Mouse (Mus musculus): ENCODE measurements at regions not wholly inside any gene's neighbourhood (a gene's known extent, or its start where the extent isn't known, plus 50 kb on each side); places are given as distances from the start of the nearest gene placed in this dataset.
A peak's percentile ranks its signal among the peaks of the same experiment; 100 is the strongest.

- WGBS: 69% methylated on average over 12 of the region's 12 CpGs
- DNase-seq: no peak
- no peaks in the 10 kb centered on the region for H3K4me1 ChIP-seq (ENCODE audit: control insufficient read depth, insufficient read depth, low read length)
- TF ChIP-seq CTCF (IDR thresholded peaks at IDR 0.05; ENCODE audit: insufficient read depth, low read length) (no peak), POLR2A (IDR thresholded peaks at IDR 0.05; ENCODE audit: borderline replicate concordance, extremely low read depth, low read depth, low read length) (no peak)
- H3K4me3 ChIP-seq (replicated peaks; ENCODE audit: extremely low read depth, low read depth, low read length): no peak overlapping the region
Observed at GRCm38 (mm10) chr16:77467216-77467615, 134.7 kb downstream of the Gm11146 start.

GRCm38 (mm10) chr16:77464623-77465022 lies 137.3 kb downstream of the Gm11146 start:
- WGBS: 87% methylated on average over 6 of the region's 6 CpGs
- no peak for TF ChIP-seq CTCF (IDR thresholded peaks at IDR 0.05; ENCODE audit: insufficient read depth, low read length)
- no peak for TF ChIP-seq POLR2A (IDR thresholded peaks at IDR 0.05; ENCODE audit: borderline replicate concordance, extremely low read depth, low read depth, low read length)
- no peak for DNase-seq
- Histone ChIP-seq H3K4me3 (replicated peaks; ENCODE audit: extremely low read depth, low read depth, low read length) (no peak overlapping the region), H3K4me1 (ENCODE audit: control insufficient read depth, insufficient read depth, low read length) (no peaks in the 10 kb centered on the region; the same call in 1 of the 2 replicates)

- 83% methylated on average over 3 of the region's 3 CpGs for WGBS
- no peak overlapping the region for H3K4me3 ChIP-seq (replicated peaks; ENCODE audit: extremely low read depth, low read depth, low read length)
- TF ChIP-seq CTCF (IDR thresholded peaks at IDR 0.05; ENCODE audit: insufficient read depth, low read length): no peak
- TF ChIP-seq POLR2A (IDR thresholded peaks at IDR 0.05; ENCODE audit: borderline replicate concordance, extremely low read depth, low read depth, low read length): no peak
- DNase-seq: no peak
- H3K4me1 ChIP-seq (ENCODE audit: control insufficient read depth, insufficient read depth, low read length): no peaks in the 10 kb centered on the region; the same call in 1 of the 2 replicates
Observed at GRCm38 (mm10) chr16:77461922-77462321, 140.0 kb downstream of the Gm11146 start.

- TF ChIP-seq POLR2A (IDR thresholded peaks at IDR 0.05; ENCODE audit: borderline replicate concordance, extremely low read depth, low read depth, low read length) (no peak), CTCF (IDR thresholded peaks at IDR 0.05; ENCODE audit: insufficient read depth, low read length) (no peak)
- no peak overlapping the region for H3K4me3 ChIP-seq (replicated peaks; ENCODE audit: extremely low read depth, low read depth, low read length)
- no peaks in the 10 kb centered on the region; the same call in 1 of the 2 replicates for H3K4me1 ChIP-seq (ENCODE audit: control insufficient read depth, insufficient read depth, low read length)
- no peak for DNase-seq
- WGBS: 81% methylated on average over 1 of the region's 1 CpGs
Observed at GRCm38 (mm10) chr16:77461459-77461858, 140.4 kb downstream of the Gm11146 start.

- no peak for DNase-seq
- Histone ChIP-seq H3K4me3 (replicated peaks; ENCODE audit: extremely low read depth, low read depth, low read length) (no peak overlapping the region), H3K4me1 (ENCODE audit: control insufficient read depth, insufficient read depth, low read length) (no peaks in the 10 kb centered on the region; the same call in 1 of the 2 replicates)
- WGBS: 24% methylated on average over 2 of the region's 2 CpGs
- no peak for TF ChIP-seq CTCF (IDR thresholded peaks at IDR 0.05; ENCODE audit: insufficient read depth, low read length)
- TF ChIP-seq POLR2A (IDR thresholded peaks at IDR 0.05; ENCODE audit: borderline replicate concordance, extremely low read depth, low read depth, low read length): no peak
Observed at GRCm38 (mm10) chr16:77459651-77460050, 142.2 kb downstream of the Gm11146 start.

GRCm38 (mm10) chr16:77444647-77445046 lies 157.2 kb downstream of the Gm11146 start:
- 89% methylated on average over 6 of the region's 6 CpGs for WGBS
- Histone ChIP-seq H3K4me3 (replicated peaks; ENCODE audit: extremely low read depth, low read depth, low read length) (no peak overlapping the region), H3K4me1 (ENCODE audit: control insufficient read depth, insufficient read depth, low read length) (no peaks in the 10 kb centered on the region; the same call in 1 of the 2 replicates)
- DNase-seq: no peak
- no peak for TF ChIP-seq CTCF (IDR thresholded peaks at IDR 0.05; ENCODE audit: insufficient read depth, low read length)
- TF ChIP-seq POLR2A (IDR thresholded peaks at IDR 0.05; ENCODE audit: borderline replicate concordance, extremely low read depth, low read depth, low read length): no peak

GRCm38 (mm10) chr16:77444006-77444405 lies 157.9 kb downstream of the Gm11146 start:
- WGBS: 23% methylated on average over 4 of the region's 4 CpGs
- no peak for DNase-seq

GRCm38 (mm10) chr16:77443318-77443717 lies 158.6 kb downstream of the Gm11146 start:
- Histone ChIP-seq H3K4me3 (replicated peaks; ENCODE audit: extremely low read depth, low read depth, low read length) (no peak overlapping the region), H3K4me1 (ENCODE audit: control insufficient read depth, insufficient read depth, low read length) (no peaks in the 10 kb centered on the region; the same call in 1 of the 2 replicates)
- DNase-seq: no peak
- WGBS: 91% methylated on average over 5 of the region's 5 CpGs
- TF ChIP-seq CTCF (IDR thresholded peaks at IDR 0.05; ENCODE audit: insufficient read depth, low read length) (no peak), POLR2A (IDR thresholded peaks at IDR 0.05; ENCODE audit: borderline replicate concordance, extremely low read depth, low read depth, low read length) (no peak)

More at GRCm38 (mm10) chr16:77444006-77444405, 157.9 kb downstream of the Gm11146 start:
- Histone ChIP-seq H3K4me3 (replicated peaks; ENCODE audit: extremely low read depth, low read depth, low read length) (no peak overlapping the region), H3K4me1 (ENCODE audit: control insufficient read depth, insufficient read depth, low read length) (no peaks in the 10 kb centered on the region; the same call in 1 of the 2 replicates)
- TF ChIP-seq POLR2A (IDR thresholded peaks at IDR 0.05; ENCODE audit: borderline replicate concordance, extremely low read depth, low read depth, low read length): no peak
- peak; percentile 4; the same call in 1 of the 2 replicates for TF ChIP-seq CTCF (IDR thresholded peaks at IDR 0.05; ENCODE audit: insufficient read depth, low read length)

- WGBS: 89% methylated on average over 6 of the region's 6 CpGs
- no peak overlapping the region for H3K4me3 ChIP-seq (replicated peaks; ENCODE audit: extremely low read depth, low read depth, low read length)
- no peak for DNase-seq
- TF ChIP-seq POLR2A (IDR thresholded peaks at IDR 0.05; ENCODE audit: borderline replicate concordance, extremely low read depth, low read depth, low read length) (no peak), CTCF (IDR thresholded peaks at IDR 0.05; ENCODE audit: insufficient read depth, low read length) (no peak)
- H3K4me1 ChIP-seq (ENCODE audit: control insufficient read depth, insufficient read depth, low read length): no peaks in the 10 kb centered on the region; the same call in 1 of the 2 replicates
Observed at GRCm38 (mm10) chr16:77442866-77443265, 159.0 kb downstream of the Gm11146 start.

GRCm38 (mm10) chr16:77431345-77431744 lies 170.5 kb downstream of the Gm11146 start:
- DNase-seq: no peak
- WGBS: 83% methylated on average over 4 of the region's 4 CpGs
- Histone ChIP-seq H3K4me3 (replicated peaks; ENCODE audit: extremely low read depth, low read depth, low read length) (no peak overlapping the region), H3K4me1 (ENCODE audit: control insufficient read depth, insufficient read depth, low read length) (no peaks in the 10 kb centered on the region)
- TF ChIP-seq CTCF (IDR thresholded peaks at IDR 0.05; ENCODE audit: insufficient read depth, low read length) (no peak), POLR2A (IDR thresholded peaks at IDR 0.05; ENCODE audit: borderline replicate concordance, extremely low read depth, low read depth, low read length) (no peak)

All from lung, adult 2 months (tissue).